Mouse (Mus musculus) heart, postnatal 0 days (tissue): ENCODE data around the gene Clec16a. TPM values are rescaled to one million over a fixed set of nuclear protein-coding genes. Genes with fewer than 3 reads are reported as not detected.

ENCODE experiments used
- ATAC-seq: fragments of 200-750 bp; cut with Nextera tagmentation; 2 replicates; pipeline ENCODE4 v1.8.0; 2017; ENCODE audit warnings: low read depth, moderate number of reproducible peaks, moderate library complexity; ENCODE audit not compliant: insufficient read depth
- DNase-seq: peaks from one replicate; pipeline ENCODE4 v3.0.0-alpha.2; 2016; ENCODE audit warnings: low spot score
- H3K27ac ChIP-seq: fragments of 300-500 bp; sonication (generic); 2 replicates; pipeline ENCODE4 v1.5.1; 2014; ENCODE audit warnings: low read depth, mild to moderate bottlenecking
- H3K27me3 ChIP-seq: fragments of 300-500 bp; sonication (generic); 2 replicates; pipeline ENCODE4 v1.6.1; 2014; ENCODE audit warnings: low read length, mixed read lengths; ENCODE audit not compliant: control insufficient read depth, insufficient read depth
- H3K36me3 ChIP-seq: fragments of 300-500 bp; sonication (generic); replicated peaks from 2 replicates; pipeline ENCODE4 v1.6.1; 2014; ENCODE audit warnings: low read length, mixed read lengths; ENCODE audit not compliant: control insufficient read depth, insufficient read depth
- H3K4me1 ChIP-seq: fragments of 300-500 bp; sonication (generic); 2 replicates; pipeline ENCODE4 v1.6.1; 2014; ENCODE audit warnings: antibody characterized with exemption; ENCODE audit not compliant: control insufficient read depth, insufficient read depth
- H3K4me2 ChIP-seq: fragments of 300-500 bp; sonication (generic); 2 replicates; pipeline ENCODE4 v1.6.1; 2014; ENCODE audit warnings: low read depth, mild to moderate bottlenecking, low read length, moderate library complexity
- H3K4me3 ChIP-seq: fragments of 300-500 bp; sonication (generic); 2 replicates; pipeline ENCODE4 v1.5.1; 2014; ENCODE audit warnings: low read depth, low read length
- H3K9ac ChIP-seq: fragments of 300-500 bp; sonication (generic); replicated peaks from 2 replicates; pipeline ENCODE4 v1.6.1; 2014; ENCODE audit warnings: low read depth, low read length, mixed read lengths
- H3K9me3 ChIP-seq: fragments of 300-500 bp; sonication (generic); replicated peaks from 2 replicates; pipeline ENCODE4 v1.6.1; 2016; ENCODE audit warnings: low read length; ENCODE audit not compliant: control insufficient read depth
- CTCF ChIP-seq: IDR thresholded peaks from 2 replicates; pipeline ENCODE4 v1.5.1; 2016; ENCODE audit warnings: antibody characterized with exemption, control low read depth, low read depth
- EP300 ChIP-seq: IDR thresholded peaks from 2 replicates; pipeline ENCODE4 v1.6.1; 2016; ENCODE audit warnings: antibody characterized with exemption, low read depth
- WGBS: fragments of 180-500 bp; shearing (Covaris S2); extraction: QIAGEN DNeasy Blood & Tissue Kit; methylation state at CpG from one replicate; pipeline ENCODE4 v1.1.7; 2014; 5-methylcytosine and 5-hydroxymethylcytosine counted together
- polyA plus RNA-seq: library from polyadenylated mRNA; unstranded; fragments of >200 nt; fragmentation: Nextera tagmentation; extraction: Ambion mirVana; gene quantifications from 2 replicates; pipeline ENCODE4 v1.2.1, GENCODE M21; 2015
- total RNA-seq: library from RNA; depleted of rRNA; stranded (reverse); fragments of >200 nt; gene quantifications from 2 replicates; pipeline ENCODE4 v1.2.3, GENCODE M21; 2014; ENCODE audit warnings: low replicate concordance

Gene Clec16a
- total and polyA plus RNA-seq, 2 experiments from 2014 or later: 37.7 to 39.6 TPM

DNA sequence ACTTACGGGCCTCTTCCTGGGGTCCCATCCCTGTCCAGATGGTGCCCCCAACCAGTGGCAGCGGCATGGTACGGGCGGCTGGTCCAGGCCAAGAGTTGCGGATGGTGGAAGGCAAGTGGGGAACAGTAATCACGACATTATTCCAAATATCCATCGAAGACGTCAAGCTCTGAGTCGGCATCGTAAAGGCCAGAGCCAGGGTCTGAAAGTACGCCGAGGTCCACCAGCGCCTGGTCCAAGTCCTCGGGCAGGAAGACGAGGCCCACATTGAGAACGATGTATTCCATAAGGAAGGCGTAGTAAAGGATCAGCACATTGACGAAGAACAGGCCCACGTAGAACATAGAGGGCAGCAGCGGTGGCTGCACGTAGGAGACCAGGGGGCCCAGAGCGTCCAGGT is 2.9 kb upstream of the Clec16a start:
- TF ChIP-seq CTCF (no peak), EP300 (no peak)
- Histone ChIP-seq H3K36me3 (no peaks in the 10 kb centered on the region), H3K9me3 (no peaks in the 10 kb centered on the region), H3K4me3 (peak overlapping the region; percentile 87), H3K27ac (peak overlapping the region; percentile 88), H3K4me1 (peaks cover 36% of the 10 kb centered on the region), H3K9ac (peak overlapping the region; percentile 86), H3K4me2 (peak overlapping the region; percentile 96), H3K27me3 (no peaks in the 10 kb centered on the region)
- DNase-seq (peak; percentile 24), ATAC-seq (peak; percentile 1)
- WGBS: 2% methylated on average over 22 of the region's 22 CpGs

DNA sequence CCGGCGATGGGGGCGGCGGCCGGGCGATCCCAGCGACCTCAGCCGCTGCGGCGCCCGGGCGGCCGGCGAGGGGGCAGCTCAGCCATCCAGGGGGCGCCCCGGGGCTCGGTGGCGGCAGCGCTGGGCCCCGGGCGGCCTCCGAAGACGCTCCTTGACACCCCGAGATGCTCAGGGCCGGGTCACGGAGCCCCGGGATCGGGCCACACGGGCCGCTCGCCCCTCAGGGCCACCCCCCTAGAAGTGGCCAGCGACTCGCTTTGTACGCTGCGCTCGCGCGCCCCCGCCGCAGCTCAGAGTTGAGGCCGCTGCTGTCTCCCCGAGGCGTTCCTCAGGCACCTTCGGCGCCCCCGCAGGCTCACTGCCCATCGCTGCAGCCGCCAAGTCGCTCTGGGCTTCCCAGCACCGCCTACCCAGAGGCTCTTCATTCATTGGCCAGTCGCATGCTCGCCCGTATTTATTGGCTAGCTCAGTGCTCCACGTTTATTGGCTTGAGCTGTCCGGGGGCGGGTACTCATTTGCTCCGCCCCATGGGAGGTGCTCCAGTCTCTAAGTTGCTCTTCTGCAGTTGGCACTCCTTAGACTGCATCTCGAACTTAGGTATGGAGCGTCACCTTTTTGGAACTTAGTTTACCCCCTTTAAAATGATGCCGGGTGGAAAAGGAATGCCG is 2.3 kb upstream of the Clec16a start, which contains the start of gene Dexi:
Dexi (minus strand) TSS at position 357 of the 668 bp plus-strand sequence.
- Histone ChIP-seq H3K4me2 (peak within 1 kb of the TSS; percentile 96), H3K4me3 (peak within 1 kb of the TSS; percentile 87), H3K9me3 (no peaks in the 10 kb centered on the region), H3K36me3 (no peaks in the 10 kb centered on the region), H3K9ac (peak within 1 kb of the TSS; percentile 86), H3K4me1 (peaks cover 35% of the 10 kb centered on the region), H3K27ac (peak within 1 kb of the TSS; percentile 88), H3K27me3 (no peaks in the 10 kb centered on the region)
- ATAC-seq (peak; percentile 92), DNase-seq (peak; percentile 99)
- WGBS: 1% methylated on average over 51 of the region's 61 CpGs
- no peak for TF ChIP-seq EP300
- TF ChIP-seq CTCF: peak; percentile 4; the same call in 1 of the 2 replicates

DNA sequence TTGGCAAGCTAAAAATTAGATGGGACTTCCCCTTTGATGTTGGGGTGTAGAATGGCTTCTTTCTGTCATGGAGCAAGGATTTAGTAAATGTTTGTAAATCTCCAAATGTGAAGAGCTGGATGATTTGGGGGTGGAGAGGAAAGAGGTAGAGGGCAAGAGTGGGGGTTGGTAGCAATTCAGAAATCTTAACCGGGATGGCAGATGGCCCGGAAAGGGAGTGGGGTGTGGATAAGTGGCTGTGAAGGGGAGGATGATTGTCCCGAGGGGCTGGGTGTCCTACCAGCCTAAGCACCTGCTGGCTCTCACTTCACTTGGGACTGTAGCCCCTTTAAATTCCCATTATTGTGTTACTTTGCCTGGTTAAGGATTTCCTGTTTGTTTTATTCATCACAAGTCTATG is 1.7 kb downstream of the Clec16a start:
- Histone ChIP-seq H3K4me2 (peak overlapping the region; percentile 88), H3K27ac (no peak overlapping the region), H3K9ac (no peak overlapping the region), H3K27me3 (no peaks in the 10 kb centered on the region), H3K9me3 (no peaks in the 10 kb centered on the region), H3K4me3 (no peak overlapping the region), H3K4me1 (peaks cover 10% of the 10 kb centered on the region; the same call in 1 of the 2 replicates), H3K36me3 (no peaks in the 10 kb centered on the region)
- DNase-seq (no peak), ATAC-seq (no peak)
- 33% methylated on average over 3 of the region's 3 CpGs for WGBS
- no peak for TF ChIP-seq EP300

DNA sequence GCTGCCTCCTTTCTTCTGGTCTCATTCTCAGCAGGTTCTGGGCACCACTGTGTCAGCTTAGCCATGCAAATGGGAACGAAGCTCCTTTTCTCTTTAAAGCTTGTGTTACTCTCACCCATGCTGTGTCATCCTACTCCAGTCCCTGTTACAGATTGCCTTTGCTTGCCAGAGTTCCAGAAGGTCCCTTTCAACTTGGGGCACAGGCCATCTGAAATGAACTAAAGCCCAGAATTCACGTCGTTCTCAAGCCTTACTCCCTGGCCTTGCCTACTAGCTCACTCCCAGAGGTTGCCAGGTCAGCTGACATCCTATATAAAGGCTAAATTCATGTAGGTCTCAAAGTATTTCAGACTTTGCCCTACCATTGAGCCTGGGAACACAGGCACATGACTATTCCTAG is 3.8 kb downstream of the Clec16a start:
- Histone ChIP-seq H3K4me2 (no peak overlapping the region), H3K9me3 (no peaks in the 10 kb centered on the region), H3K4me3 (no peak overlapping the region), H3K27me3 (no peaks in the 10 kb centered on the region), H3K27ac (no peak overlapping the region), H3K4me1 (peaks cover 10% of the 10 kb centered on the region; the same call in 1 of the 2 replicates), H3K36me3 (no peaks in the 10 kb centered on the region), H3K9ac (no peak overlapping the region)
- TF ChIP-seq EP300: no peak
- TF ChIP-seq CTCF: no peak
- WGBS: 65% methylated on average over 3 of the region's 3 CpGs
- ATAC-seq (no peak), DNase-seq (no peak)

DNA sequence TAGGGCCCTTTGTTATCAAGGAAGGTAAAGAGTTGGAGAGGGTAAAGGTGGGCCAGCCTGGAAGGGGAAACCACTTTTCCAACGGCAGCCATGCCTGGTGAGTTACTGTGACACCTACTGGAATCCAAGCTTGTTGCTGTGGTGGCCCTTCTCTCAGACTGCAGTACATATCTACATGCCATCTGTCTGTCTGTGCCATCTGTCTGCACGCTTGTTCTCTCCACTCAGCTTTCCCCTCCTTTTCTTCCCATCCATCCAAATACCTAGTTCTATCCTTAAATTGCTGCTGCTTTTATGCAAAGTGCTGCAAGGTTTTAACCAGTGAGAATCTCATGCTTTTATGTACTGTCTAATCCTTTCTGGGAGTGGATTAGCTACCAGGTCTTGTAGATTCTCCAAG is 4.5 kb downstream of the Clec16a start:
- 66% methylated on average over 2 of the region's 2 CpGs for WGBS
- Histone ChIP-seq H3K9ac (no peak overlapping the region), H3K27ac (no peak overlapping the region), H3K9me3 (no peaks in the 10 kb centered on the region), H3K4me1 (peaks cover 10% of the 10 kb centered on the region; the same call in 1 of the 2 replicates), H3K27me3 (no peaks in the 10 kb centered on the region), H3K4me3 (no peak overlapping the region), H3K4me2 (no peak overlapping the region), H3K36me3 (no peaks in the 10 kb centered on the region)
- no peak for DNase-seq
- TF ChIP-seq EP300: no peak
- no peak for TF ChIP-seq CTCF
- ATAC-seq: no peak

DNA sequence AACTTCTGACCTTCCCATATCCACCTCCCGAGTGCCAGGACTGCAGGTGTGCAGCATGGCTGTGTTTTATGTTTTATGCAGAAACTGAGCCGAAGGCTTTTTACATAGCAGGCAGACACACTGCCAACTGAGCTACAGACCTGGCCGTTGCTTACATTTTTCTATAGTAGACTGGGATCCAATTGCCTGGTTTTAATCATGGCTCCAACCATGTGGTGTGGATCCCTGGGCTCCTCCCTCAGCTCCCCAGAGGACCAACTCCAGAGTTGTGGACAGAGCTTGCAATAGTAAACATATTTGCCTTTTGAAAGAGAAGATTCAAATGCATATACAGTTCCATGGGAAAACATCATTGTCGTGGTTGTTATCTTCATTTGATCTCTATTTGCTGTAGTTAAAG is 6.5 kb downstream of the Clec16a start:
- no peak overlapping the region for H3K4me3 ChIP-seq
- TF ChIP-seq EP300: no peak
- TF ChIP-seq CTCF: no peak
- no peak overlapping the region for H3K27ac ChIP-seq
- no peak overlapping the region for H3K4me2 ChIP-seq
- H3K9me3 ChIP-seq: no peaks in the 10 kb centered on the region
- no peaks in the 10 kb centered on the region; the same call in 1 of the 2 replicates for H3K4me1 ChIP-seq
- WGBS: 78% methylated on average over 4 of the region's 4 CpGs
- ATAC-seq: no peak
- no peak for DNase-seq
- no peak overlapping the region for H3K9ac ChIP-seq
- H3K36me3 ChIP-seq: no peaks in the 10 kb centered on the region
- no peaks in the 10 kb centered on the region for H3K27me3 ChIP-seq
